Mouse (Mus musculus): ENCODE measurements around the gene Gpr152. TPM values are rescaled to one million over a fixed set of nuclear protein-coding genes. Genes with fewer than 3 reads are reported as not detected.

Gpr152 gene
- polyA plus RNA-seq, 2 experiments, result not detected

DNA sequence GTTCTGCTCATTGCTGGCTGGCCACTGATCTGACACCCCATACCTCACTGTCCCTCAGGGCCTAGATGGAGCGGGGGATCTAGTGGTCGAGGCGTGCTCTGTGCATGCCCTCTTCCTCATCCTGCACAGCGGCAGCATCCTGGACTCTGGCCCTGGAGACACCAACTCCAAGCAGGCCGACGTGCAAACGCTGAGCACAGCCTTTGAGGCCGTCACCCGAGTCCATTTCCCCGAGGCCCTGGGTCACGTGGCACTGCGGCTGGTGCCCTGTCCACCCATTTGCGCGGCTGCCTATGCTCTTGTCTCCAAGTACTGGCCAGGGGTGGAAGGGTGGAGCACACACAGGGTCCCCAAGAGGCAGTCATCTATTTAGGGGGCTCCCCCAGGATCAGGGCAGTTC is 32.9 kb upstream of the Gpr152 start:
- ATAC-seq (ENCODE audit: insufficient read depth), result no peak
- WGBS (ENCODE audit: insufficient replicate concordance), result 80% methylated on average over 14 of the region's 14 CpGs
- H3K27me3 ChIP-seq (ENCODE audit: control insufficient read depth, insufficient read depth, low read length), result peaks cover 10% of the 10 kb centered on the region
- H3K27ac ChIP-seq, result no peak overlapping the region
- TF ChIP-seq CTCF (IDR thresholded peaks at IDR 0.05; ENCODE audit: low read depth), result no peak
- no peak for TF ChIP-seq EP300 (IDR thresholded peaks at IDR 0.05; ENCODE audit: low read depth)
- no peaks in the 10 kb centered on the region for H3K36me3 ChIP-seq (replicated peaks; ENCODE audit: control insufficient read depth, insufficient read depth, low read depth)
- no peaks in the 10 kb centered on the region for H3K4me1 ChIP-seq (replicated peaks; ENCODE audit: control insufficient read depth in 2 of 2, insufficient read depth in 2 of 2, low read length in 1 of 2)
- H3K9me3 ChIP-seq (ENCODE audit: control insufficient read depth, low read length), result no peaks in the 10 kb centered on the region
- H3K4me2 ChIP-seq (ENCODE audit: low read depth), result no peak overlapping the region
- no peak for DNase-seq (ENCODE audit: low read depth in 3 of 3, low spot score in 3 of 3)
- no peak overlapping the region for H3K9ac ChIP-seq (replicated peaks)
- no peak overlapping the region for H3K4me3 ChIP-seq (ENCODE audit: insufficient read depth in 1 of 2, low read depth in 2 of 2, low read length in 2 of 2)

DNA sequence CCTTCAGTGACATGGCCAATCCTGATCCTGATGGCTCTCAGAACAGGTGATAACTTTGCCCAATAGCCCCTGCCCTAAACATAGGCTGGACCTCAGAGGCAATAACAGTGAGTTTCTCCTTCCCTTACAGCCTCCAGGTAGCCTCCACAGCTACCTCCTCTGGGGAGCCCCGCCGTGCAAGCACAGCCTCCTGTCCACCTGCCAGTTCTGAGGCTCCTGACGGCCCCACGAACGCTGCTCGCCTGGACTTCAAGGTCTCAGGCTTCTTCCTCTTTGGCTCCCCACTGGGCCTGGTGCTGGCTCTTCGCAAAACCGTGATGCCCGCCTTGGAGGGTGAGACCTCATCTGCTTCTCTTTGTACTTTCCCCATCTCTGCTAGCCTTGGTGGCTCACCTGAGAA is 31.1 kb upstream of the Gpr152 start:
- Histone ChIP-seq H3K4me2 (ENCODE audit: low read depth) (no peak overlapping the region), H3K36me3 (replicated peaks; ENCODE audit: control insufficient read depth, insufficient read depth, low read depth) (no peaks in the 10 kb centered on the region), H3K9ac (replicated peaks) (no peak overlapping the region), H3K27ac (no peak overlapping the region), H3K27me3 (ENCODE audit: control insufficient read depth, insufficient read depth, low read length) (no peaks in the 10 kb centered on the region), H3K9me3 (ENCODE audit: control insufficient read depth, low read length) (no peaks in the 10 kb centered on the region), H3K4me3 (ENCODE audit: insufficient read depth in 1 of 2, low read depth in 2 of 2, low read length in 2 of 2) (no peak overlapping the region), H3K4me1 (replicated peaks; ENCODE audit: control insufficient read depth in 2 of 2, insufficient read depth in 2 of 2, low read length in 1 of 2) (peaks cover 3 to 9% of the 10 kb centered on the region in 2 experiments; a peak in 3 of 4 replicates)
- no peak for DNase-seq (ENCODE audit: low read depth in 3 of 3, low spot score in 3 of 3)
- no peak for ATAC-seq (ENCODE audit: insufficient read depth)
- 78% methylated on average over 9 of the region's 9 CpGs for WGBS (ENCODE audit: insufficient replicate concordance)
- no peak for TF ChIP-seq EP300 (IDR thresholded peaks at IDR 0.05; ENCODE audit: low read depth)
- no peak for TF ChIP-seq CTCF (IDR thresholded peaks at IDR 0.05; ENCODE audit: low read depth)

DNA sequence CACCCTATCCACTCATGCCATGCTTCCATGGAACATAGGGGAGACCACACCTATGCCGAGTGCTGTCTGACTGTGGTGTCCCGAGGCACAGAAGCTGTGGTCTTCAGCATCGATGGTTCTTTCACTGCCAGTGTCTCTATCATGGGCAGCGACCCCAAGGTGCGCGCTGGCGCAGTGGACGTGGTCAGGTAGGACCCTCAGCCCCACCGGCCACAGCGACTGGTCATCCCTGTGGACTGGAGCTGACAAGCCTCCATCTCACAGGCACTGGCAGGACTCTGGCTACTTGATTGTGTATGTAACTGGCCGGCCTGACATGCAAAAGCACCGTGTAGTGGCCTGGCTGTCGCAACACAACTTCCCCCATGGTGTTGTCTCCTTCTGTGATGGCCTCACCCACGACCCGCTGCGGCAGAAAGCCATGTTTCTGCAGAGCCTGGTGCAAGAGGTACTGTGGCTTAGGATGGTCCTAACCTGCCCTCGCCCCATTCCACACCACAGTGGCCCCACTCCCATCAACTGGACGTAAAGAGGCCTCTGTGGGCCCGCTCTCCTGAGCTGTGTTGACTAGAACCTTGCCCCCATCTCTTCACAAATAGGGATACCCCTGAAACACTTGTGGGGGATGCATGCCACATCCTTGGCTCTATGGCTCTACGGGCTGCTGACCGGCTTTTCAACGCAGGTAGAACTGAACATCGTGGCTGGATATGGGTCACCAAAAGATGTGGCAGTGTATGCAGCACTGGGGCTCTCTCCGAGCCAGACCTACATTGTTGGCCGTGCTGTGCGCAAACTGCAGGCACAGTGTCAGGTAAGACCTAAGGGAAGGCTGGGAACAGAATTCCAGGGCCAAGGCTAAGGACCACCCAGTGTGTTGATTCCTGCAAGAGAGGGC is 27.3 kb upstream of the Gpr152 start:
- Histone ChIP-seq H3K27me3 (ENCODE audit: control insufficient read depth, insufficient read depth, low read length) (no peaks in the 10 kb centered on the region), H3K27ac (no peak overlapping the region), H3K4me1 (replicated peaks; ENCODE audit: control insufficient read depth in 2 of 2, insufficient read depth in 2 of 2, low read length in 1 of 2) (peaks cover 9 to 13% of the 10 kb centered on the region in 2 experiments; a peak in 3 of 4 replicates), H3K9me3 (ENCODE audit: control insufficient read depth, low read length) (no peaks in the 10 kb centered on the region), H3K9ac (replicated peaks) (no peak overlapping the region), H3K4me2 (ENCODE audit: low read depth) (no peak overlapping the region), H3K4me3 (ENCODE audit: insufficient read depth in 1 of 2, low read depth in 2 of 2, low read length in 2 of 2) (no peak overlapping the region), H3K36me3 (replicated peaks; ENCODE audit: control insufficient read depth, insufficient read depth, low read depth) (peaks cover 16% of the 10 kb centered on the region; the same call in 1 of the 2 replicates)
- DNase-seq (ENCODE audit: low read depth in 3 of 3, low spot score in 3 of 3), result no peak
- no peak for ATAC-seq (ENCODE audit: insufficient read depth)
- WGBS (ENCODE audit: insufficient replicate concordance), result 83% methylated on average over 26 of the region's 26 CpGs
- TF ChIP-seq CTCF (IDR thresholded peaks at IDR 0.05; ENCODE audit: low read depth) (no peak), EP300 (IDR thresholded peaks at IDR 0.05; ENCODE audit: low read depth) (no peak)

DNA sequence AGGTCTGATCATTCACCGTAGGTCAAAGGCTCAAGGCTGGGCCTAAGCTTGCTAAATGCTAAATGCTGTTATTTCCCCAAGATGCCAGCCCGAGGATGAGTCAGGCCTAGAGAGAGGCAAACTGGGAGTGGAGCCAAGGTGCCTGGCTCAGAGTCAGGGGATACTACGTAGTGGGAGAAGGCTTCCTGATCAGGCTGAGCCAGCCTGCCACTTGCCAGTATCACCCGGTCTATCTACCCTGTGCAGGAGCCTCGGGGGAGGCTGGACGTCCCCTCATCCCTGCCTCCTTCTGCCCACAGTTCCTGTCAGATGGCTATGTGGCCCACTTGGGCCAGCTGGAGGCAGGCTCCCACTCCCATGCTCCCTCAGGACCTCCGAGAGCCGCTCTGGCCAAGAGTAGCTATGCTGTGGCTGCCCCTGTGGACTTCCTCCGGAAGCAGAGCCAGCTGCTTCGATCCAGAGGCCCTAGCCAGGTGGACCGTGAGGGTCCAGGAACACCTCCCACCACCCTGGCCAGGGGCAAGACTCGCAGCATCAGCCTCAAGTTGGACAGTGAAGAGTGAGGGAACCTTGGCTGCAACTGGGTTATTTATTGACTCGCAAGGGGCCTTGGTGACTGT is 26.3 kb upstream of the Gpr152 start:
- WGBS (ENCODE audit: insufficient replicate concordance), result 27% methylated on average over 13 of the region's 13 CpGs

DNA sequence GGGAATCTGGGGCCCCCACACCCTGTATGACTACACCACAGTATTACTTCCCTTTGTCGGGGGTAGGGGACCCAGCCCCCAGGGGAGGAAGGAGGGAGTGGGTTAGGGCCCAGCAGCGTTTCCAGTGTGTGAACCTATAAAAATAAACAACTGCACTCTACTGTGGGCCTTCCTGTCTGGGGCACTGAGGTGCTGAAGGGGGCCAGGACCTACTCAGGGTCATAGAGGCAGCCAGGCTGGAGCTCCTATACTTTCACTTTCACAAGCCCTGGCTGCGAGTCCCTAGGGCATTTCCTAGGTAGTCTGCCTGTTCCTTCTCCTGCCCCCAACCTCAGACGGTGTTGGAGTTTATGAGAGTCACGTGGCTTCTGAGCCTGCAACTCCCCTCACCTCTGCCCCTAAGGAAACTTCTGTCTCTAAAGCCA is 25.8 kb upstream of the Gpr152 start:
- peak overlapping the region in 1 of 2 experiments; percentile 6; a peak in 1 of 4 replicates for H3K4me3 ChIP-seq (ENCODE audit: insufficient read depth in 1 of 2, low read depth in 2 of 2, low read length in 2 of 2)
- DNase-seq (ENCODE audit: low read depth in 3 of 3, low spot score in 3 of 3), result no peak

More for the DNA sequence above, 26.3 kb upstream of the Gpr152 start:
- Histone ChIP-seq H3K4me2 (ENCODE audit: low read depth) (peak overlapping the region; percentile 45), H3K4me3 (ENCODE audit: insufficient read depth in 1 of 2, low read depth in 2 of 2, low read length in 2 of 2) (peak overlapping the region in 1 of 2 experiments; percentile 6; a peak in 1 of 4 replicates), H3K9ac (replicated peaks) (peak overlapping the region; percentile 9), H3K9me3 (ENCODE audit: control insufficient read depth, low read length) (no peaks in the 10 kb centered on the region), H3K4me1 (replicated peaks; ENCODE audit: control insufficient read depth in 2 of 2, insufficient read depth in 2 of 2, low read length in 1 of 2) (peaks cover 9 to 13% of the 10 kb centered on the region in 2 experiments; a peak in 3 of 4 replicates), H3K27ac (peak overlapping the region; percentile 25; the same call in 1 of the 2 replicates), H3K27me3 (ENCODE audit: control insufficient read depth, insufficient read depth, low read length) (no peaks in the 10 kb centered on the region), H3K36me3 (replicated peaks; ENCODE audit: control insufficient read depth, insufficient read depth, low read depth) (peaks cover 16% of the 10 kb centered on the region; the same call in 1 of the 2 replicates)
- ATAC-seq (ENCODE audit: insufficient read depth), result peak; percentile 76
- no peak for TF ChIP-seq EP300 (IDR thresholded peaks at IDR 0.05; ENCODE audit: low read depth)
- no peak for TF ChIP-seq CTCF (IDR thresholded peaks at IDR 0.05; ENCODE audit: low read depth)
- no peak for DNase-seq (ENCODE audit: low read depth in 3 of 3, low spot score in 3 of 3)

More for the DNA sequence above, 25.8 kb upstream of the Gpr152 start:
- no peak for TF ChIP-seq EP300 (IDR thresholded peaks at IDR 0.05; ENCODE audit: low read depth)
- no peak for TF ChIP-seq CTCF (IDR thresholded peaks at IDR 0.05; ENCODE audit: low read depth)
- Histone ChIP-seq H3K27ac (no peak overlapping the region; the same call in 1 of the 2 replicates), H3K4me2 (ENCODE audit: low read depth) (peak overlapping the region; percentile 45), H3K9me3 (ENCODE audit: control insufficient read depth, low read length) (no peaks in the 10 kb centered on the region), H3K36me3 (replicated peaks; ENCODE audit: control insufficient read depth, insufficient read depth, low read depth) (peaks cover 16% of the 10 kb centered on the region; the same call in 1 of the 2 replicates), H3K9ac (replicated peaks) (peak overlapping the region; percentile 9), H3K4me1 (replicated peaks; ENCODE audit: control insufficient read depth in 2 of 2, insufficient read depth in 2 of 2, low read length in 1 of 2) (peaks cover 9 to 13% of the 10 kb centered on the region in 2 experiments; a peak in 3 of 4 replicates), H3K27me3 (ENCODE audit: control insufficient read depth, insufficient read depth, low read length) (no peaks in the 10 kb centered on the region)
- peak; percentile 18; the same call in 1 of the 2 replicates for ATAC-seq (ENCODE audit: insufficient read depth)
- 13% methylated on average over 5 of the region's 5 CpGs for WGBS (ENCODE audit: insufficient replicate concordance)

Measured in liver, embryonic 14.5 days (tissue).